Mouse (Mus musculus): ENCODE measurements around the gene Car10.

GRCm38 (mm10) chr11:93587788-93588187 lies 490.0 kb downstream of the Car10 start:
- TF ChIP-seq POLR2A (IDR thresholded peaks at IDR 0.05; ENCODE audit: borderline replicate concordance, control insufficient read depth, low read depth, low read length) (no peak), CTCF (IDR thresholded peaks at IDR 0.05; ENCODE audit: control insufficient read depth, insufficient read depth, low read length) (no peak)

Measured in bone marrow, adult 2 months (tissue).